Mouse (Mus musculus) MN1 (cell line): ENCODE results near the gene Snrpd3.
A peak's percentile ranks its signal among the peaks of the same experiment; 100 is the strongest.

Source experiments
- DNase-seq: peaks from one replicate; pipeline ENCODE4 v3.0.0-alpha.2; 2016; ENCODE audit warnings: low spot score

Snrpd3 gene

DNA sequence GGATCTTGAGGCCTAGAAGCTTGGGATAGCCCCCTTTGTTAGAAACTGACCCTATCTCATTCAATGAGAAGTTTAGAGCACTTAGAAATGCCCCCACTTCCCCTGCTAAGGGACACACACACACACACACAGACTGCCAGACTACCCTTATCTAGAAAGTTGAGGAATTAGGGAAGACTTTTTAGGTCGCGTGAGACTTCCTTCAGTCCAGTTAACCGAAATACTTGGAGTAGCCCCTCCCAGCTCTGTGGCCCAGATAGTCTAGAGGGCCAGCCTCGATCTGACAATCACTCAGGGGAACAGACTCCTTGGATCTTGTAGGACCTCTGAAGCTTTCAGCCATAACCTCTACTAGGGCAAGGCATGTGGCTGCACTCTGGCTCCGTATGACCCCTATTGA, 50.7 kb downstream of the Snrpd3 start:
- DNase-seq = no peak

DNA sequence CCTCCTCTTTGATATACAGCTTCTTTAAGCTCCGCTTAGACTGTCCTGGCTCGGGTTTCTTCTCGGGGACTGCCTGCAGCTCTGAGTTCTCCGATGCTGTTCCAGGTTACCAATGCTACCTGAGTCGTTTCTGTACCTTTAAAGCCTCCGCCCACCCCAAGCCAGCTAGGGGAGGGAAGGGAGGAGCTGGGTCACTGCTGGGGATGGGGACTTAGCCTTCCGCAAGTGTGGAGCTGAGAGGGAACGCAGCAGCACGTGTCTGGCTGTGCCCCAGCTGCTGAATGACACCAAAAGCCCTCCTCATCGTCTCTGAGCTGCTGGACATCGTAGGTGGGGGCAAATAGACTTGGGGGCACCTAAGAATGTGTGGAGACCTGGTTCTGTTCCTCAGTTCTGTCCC, 51.1 kb downstream of the Snrpd3 start:
- no peak for DNase-seq

DNA sequence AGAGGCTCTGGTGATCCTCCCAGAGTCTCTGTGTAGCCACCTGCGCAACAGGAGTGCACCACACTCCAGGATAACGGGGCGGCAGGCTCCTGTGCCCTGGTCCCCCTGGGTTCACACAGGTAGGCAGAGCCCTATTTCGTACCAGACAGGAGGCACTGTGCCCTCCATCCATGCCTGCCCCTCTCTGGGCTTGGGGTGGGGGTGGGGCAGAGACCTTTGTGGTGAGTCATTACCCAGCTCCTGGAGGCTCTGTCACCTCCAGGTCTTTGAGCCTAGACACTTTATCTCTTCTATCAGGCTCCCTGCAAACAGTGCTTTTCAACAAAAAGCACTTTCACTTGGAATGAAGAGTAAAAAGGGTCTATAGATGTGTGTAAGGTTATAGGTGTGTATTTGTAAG, 51.5 kb downstream of the Snrpd3 start:
- DNase-seq = no peak

DNA sequence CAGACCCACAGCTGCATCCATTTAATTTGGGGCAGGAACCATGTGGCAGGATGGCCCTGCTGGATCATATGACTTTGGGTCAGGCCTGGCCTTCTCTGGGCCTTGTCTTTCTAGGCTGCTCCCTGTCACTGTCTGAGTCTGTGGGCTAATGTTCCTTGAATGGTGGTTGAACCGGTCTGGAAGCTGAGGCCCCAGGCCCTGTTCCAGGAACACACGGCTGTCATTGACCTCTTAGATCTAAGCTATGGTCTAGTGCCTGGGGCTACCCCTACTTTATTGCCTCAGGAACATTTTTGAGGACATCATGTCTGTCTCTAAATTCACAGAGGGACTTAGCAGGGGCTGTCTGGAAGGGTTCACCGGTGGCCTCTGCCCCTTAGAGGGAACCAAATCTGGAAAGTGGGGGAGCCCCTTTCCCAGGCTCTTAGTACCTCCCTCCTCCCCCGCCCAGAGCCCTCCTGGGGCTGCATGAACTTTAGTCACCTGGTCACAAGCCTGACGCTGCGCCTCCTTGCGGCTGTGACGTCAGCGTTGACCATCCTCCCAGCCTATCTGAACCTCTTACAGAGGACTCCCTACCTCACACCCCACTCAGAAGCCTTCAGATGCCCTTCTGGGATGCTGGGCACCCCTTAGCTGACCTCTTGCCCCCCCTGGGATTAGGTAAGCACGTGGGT, 53.8 kb downstream of the Snrpd3 start:
- no peak for DNase-seq

DNA sequence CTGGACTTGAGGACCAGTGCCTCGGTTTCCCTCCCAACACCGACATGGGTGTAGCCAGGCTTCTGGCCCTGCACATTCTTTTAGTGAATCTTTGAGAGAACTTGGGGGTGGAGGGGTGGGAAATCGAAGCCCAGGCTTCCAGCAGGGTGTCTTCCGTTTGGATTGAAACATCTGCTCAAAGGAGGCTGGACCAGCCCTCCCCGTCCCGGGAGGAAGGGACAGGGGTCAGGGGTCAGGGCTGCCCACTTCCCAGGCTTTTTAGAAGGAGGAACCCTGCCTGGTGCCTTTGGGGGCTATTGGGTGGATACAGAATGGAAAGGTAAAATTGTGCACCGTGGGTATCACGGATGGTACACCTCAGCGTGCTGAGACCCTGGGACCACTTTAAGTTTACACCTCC, 54.6 kb downstream of the Snrpd3 start:
- DNase-seq = no peak

DNA sequence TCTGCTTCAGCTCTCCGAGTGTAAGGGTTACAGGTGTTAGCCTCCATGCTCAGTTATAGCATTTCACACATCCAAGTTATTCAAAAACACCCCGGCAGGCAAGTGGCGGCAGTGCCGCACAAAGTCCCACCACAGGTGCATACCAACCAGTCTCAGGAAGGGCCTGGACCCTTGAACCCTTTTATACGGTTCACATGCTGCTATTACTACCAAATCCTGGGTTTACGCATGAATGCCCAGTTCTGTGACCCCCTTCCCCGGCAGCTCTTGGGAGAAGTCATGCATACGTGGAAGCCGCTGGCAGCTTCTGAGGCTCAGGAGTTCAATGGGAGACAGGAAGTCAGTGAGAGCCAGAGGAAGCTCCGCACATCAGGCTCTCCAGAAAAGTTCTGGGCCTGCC, 55.8 kb downstream of the Snrpd3 start:
- no peak for DNase-seq

DNA sequence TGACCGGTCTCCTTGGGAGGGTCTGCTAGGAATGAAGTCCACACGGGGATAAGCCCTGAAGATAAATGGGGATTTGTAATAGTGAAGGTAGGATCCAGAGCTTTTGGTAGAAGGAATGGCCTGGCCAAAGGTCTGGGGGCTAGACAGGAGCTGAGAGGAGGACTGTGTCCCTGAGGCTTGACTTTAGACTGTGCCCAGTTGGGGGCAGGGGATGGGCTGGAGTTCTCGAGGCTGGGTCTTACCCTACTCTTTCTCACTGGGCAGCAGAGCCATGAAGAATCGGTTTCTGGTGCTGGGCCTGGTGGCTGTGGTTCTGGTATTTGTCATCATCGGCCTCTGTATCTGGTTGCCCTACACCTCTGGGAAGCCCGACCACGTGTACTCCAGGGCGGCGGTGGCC, 56.6 kb downstream of the Snrpd3 start:
- DNase-seq = no peak

DNA sequence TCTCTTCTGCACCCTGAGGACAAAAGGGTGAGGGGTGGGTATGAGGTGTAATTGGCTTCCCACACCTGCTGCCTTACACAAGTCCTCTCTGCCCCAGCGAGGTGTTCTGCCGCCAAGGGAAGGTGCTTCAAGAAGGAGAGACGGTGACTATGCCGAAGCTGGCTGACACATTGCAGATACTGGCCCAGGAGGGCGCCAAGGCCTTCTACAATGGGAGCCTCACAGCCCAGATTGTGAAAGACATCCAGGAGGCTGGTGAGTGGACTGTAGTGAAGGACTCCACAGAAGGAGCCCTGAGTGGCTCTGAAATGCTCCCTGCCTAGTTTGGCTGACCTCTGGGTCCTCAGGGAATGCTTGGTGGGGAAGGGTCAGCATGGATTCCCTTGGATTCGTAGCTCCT, 61.8 kb downstream of the Snrpd3 start:
- DNase-seq = no peak

DNA sequence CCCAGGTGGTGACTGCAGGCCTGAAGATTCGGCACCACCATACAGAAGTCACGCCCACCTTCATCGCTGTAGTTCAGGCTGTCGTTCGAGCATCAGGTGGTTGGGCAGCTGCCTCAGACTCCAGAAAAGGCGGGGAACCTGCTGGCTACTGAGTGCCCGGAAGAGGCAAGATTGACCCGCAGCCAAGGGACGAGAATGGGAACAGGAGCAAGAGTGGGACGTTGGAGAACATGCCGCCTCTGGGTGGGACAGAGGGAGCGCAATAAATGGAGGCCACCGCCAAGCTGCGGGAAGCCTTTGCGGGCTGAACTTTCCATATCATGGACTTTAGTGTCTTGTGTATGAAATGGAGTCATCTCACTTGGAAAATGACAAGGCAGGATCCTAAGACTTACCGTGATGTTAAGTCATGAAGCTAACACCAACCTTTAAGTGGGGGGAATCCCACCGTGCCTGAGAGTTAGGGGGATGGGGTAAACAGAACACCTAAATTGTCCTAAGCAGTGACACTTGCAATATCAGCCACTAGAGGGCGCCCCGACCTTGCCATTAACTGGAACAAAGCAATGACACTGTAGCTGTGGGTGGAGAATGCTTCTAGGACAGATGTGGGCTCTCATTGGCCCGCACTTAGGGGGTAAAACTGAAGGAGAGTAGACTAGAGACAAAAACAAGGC, 68.7 kb downstream of the Snrpd3 start:
- peak; percentile 85 for DNase-seq

DNA sequence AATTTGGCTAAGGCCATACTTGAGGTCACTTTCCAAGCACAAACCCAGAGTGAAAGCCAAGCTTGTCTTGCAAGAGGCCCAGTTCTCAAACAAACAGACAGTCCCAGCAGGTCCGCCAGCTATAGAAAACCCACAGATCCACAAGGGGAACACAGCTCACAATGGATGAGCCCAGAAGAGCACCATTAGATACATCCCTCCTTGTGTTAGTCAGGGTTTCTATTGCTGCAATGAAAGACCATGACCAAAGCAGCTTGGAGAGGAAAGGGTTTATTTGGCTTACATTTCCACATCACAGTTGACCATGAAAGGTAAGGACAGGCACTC, 69.2 kb downstream of the Snrpd3 start:
- DNase-seq = no peak
